Mouse (Mus musculus) brain, embryonic 14.5 days (tissue): Measurements from ENCODE around the gene Anks1b.

Source experiments
- CTCF ChIP-seq: fragments of 200-500 bp; IDR thresholded peaks from 2 replicates; pipeline ENCODE4 v1.5.1; 2012; ENCODE audit warnings: inconsistent platforms, mild to moderate bottlenecking, moderate library complexity, borderline replicate concordance; ENCODE audit not compliant: insufficient read depth, insufficient read length; ENCODE audit errors: extremely low read depth
- POLR2A ChIP-seq: fragments of 200-500 bp; IDR thresholded peaks from 2 replicates; pipeline ENCODE4 v1.6.1; 2012; ENCODE audit warnings: mild to moderate bottlenecking, inconsistent platforms, borderline replicate concordance; ENCODE audit not compliant: poor library complexity, insufficient read depth, insufficient read length, severe bottlenecking; ENCODE audit errors: extremely low read depth

GRCm38 (mm10) chr10:90357169-90357907 is 484.0 kb downstream of the Anks1b start:
- TF ChIP-seq POLR2A (no peak), CTCF (no peak)
